Mouse (Mus musculus): Measurements from ENCODE around the gene Chaf1a.

DNA sequence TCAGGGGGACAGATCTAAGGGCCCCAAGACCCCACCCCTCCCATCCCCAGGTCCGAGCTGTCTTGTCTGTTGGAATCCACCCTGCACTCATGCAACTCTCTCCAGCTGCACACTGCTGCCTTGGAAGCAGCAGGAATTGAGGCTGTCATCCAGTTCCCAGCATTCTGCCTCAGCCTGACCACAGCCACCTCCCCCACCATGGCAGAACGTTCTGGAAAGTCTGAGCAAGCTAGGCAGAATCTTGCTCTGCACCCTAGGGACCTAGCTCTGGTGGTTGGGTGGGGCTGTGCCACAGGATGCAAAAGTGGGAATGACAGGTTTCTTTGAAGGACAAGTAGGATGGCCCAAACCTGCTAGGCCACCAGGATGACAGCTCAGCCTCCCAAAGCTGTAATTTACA is 15.8 kb upstream of the Chaf1a start:
- TF ChIP-seq CTCF (IDR thresholded peaks at IDR 0.05) (no peak), EP300 (IDR thresholded peaks at IDR 0.05) (no peak)

All from lung, postnatal 0 days (tissue).